Mouse (Mus musculus) cerebellum, adult 9-11 months (tissue): Measurements from ENCODE around the gene Ptpn6.
A peak's percentile ranks its signal among the peaks of the same experiment; 100 is the strongest.

Source experiments
- DNase-seq: peaks from one replicate; pipeline ENCODE4 v3.0.0; 2022

Gene Ptpn6

GRCm38 (mm10) chr6:124738511-124739023, at the start of gene Ptpn6:
TSS of gene Ptpn6 (minus strand) at chr6:124738714.
- peak; percentile 59 for DNase-seq

- peak; percentile 56 for DNase-seq
Observed at GRCm38 (mm10) chr6:124787722-124788121, 49.2 kb upstream of the Ptpn6 start.

- DNase-seq = peak; percentile 93
Observed at GRCm38 (mm10) chr6:124786756-124787420, 48.4 kb upstream of the Ptpn6 start.

- no peak for DNase-seq
Observed at GRCm38 (mm10) chr6:124782436-124782835, 43.9 kb upstream of the Ptpn6 start.

- no peak for DNase-seq
Observed at GRCm38 (mm10) chr6:124780917-124781316, 42.4 kb upstream of the Ptpn6 start.

- no peak for DNase-seq
Observed at GRCm38 (mm10) chr6:124779984-124780416, 41.5 kb upstream of the Ptpn6 start.

- peak; percentile 52 for DNase-seq
Observed at GRCm38 (mm10) chr6:124779222-124779983, 40.9 kb upstream of the Ptpn6 start, which contains the start of gene Lrrc23. TSS of gene Lrrc23 (minus strand) at chr6:124779727.

- DNase-seq = peak; percentile 74
Observed at GRCm38 (mm10) chr6:124770511-124770910, 32.0 kb upstream of the Ptpn6 start.

GRCm38 (mm10) chr6:124770013-124770412, 31.5 kb upstream of the Ptpn6 start:
- DNase-seq = peak; percentile 68

GRCm38 (mm10) chr6:124769101-124769765, 30.7 kb upstream of the Ptpn6 start, which contains the start of gene Eno2:
TSS of gene Eno2 (minus strand) at chr6:124769673.
- peak; percentile 87 for DNase-seq

GRCm38 (mm10) chr6:124768704-124769044, 30.2 kb upstream of the Ptpn6 start:
- DNase-seq = no peak

GRCm38 (mm10) chr6:124767920-124768703, 29.6 kb upstream of the Ptpn6 start:
- DNase-seq = peak; percentile 84

GRCm38 (mm10) chr6:124767536-124767919, 29.0 kb upstream of the Ptpn6 start:
- DNase-seq = peak; percentile 54

GRCm38 (mm10) chr6:124765951-124766350, 27.4 kb upstream of the Ptpn6 start:
- DNase-seq = no peak

GRCm38 (mm10) chr6:124759259-124759658, 20.7 kb upstream of the Ptpn6 start:
- DNase-seq = peak; percentile 89

GRCm38 (mm10) chr6:124758849-124759232, 20.3 kb upstream of the Ptpn6 start:
- DNase-seq = peak; percentile 56

GRCm38 (mm10) chr6:124757909-124758848, 19.7 kb upstream of the Ptpn6 start:
- peak; percentile 87 for DNase-seq

GRCm38 (mm10) chr6:124757351-124757880, 18.9 kb upstream of the Ptpn6 start:
- DNase-seq = peak; percentile 58

GRCm38 (mm10) chr6:124756652-124757350, 18.3 kb upstream of the Ptpn6 start:
- peak; percentile 89 for DNase-seq

GRCm38 (mm10) chr6:124755831-124756595, 17.5 kb upstream of the Ptpn6 start, which contains the start of the genes Gm45234 and Atn1:
TSS of gene Gm45234 (minus strand) at chr6:124756021.
TSS of gene Atn1 (minus strand) at chr6:124756524.
- DNase-seq = peak; percentile 83
